Mouse (Mus musculus) CH12.LX (cell line): Measurements from ENCODE around the gene Serpinb9. TPM values are rescaled to one million over a fixed set of nuclear protein-coding genes. Genes with fewer than 3 reads are reported as not detected.

Experiments used
- DNase-seq: peaks from one replicate; pipeline ENCODE4 v3.0.0-alpha.2; 2013; ENCODE audit errors: extremely low read depth
- H3K27ac ChIP-seq: 2 replicates; pipeline ENCODE4 v1.5.1; 2012; ENCODE audit warnings: low read depth, mild to moderate bottlenecking, control low read depth, moderate library complexity; ENCODE audit not compliant: insufficient read depth
- H3K27me3 ChIP-seq: replicated peaks from 2 replicates; pipeline ENCODE3; 2012; ENCODE audit warnings: inconsistent platforms
- H3K36me3 ChIP-seq, 2 experiments: replicated peaks in 1 of 2; 2 replicates each; pipeline versions ENCODE3 to v1.6.1; 2012; ENCODE audit warnings: inconsistent platforms in 1 of 2, low read length in 1 of 2, mild to moderate bottlenecking in 1 of 2, mixed read lengths in 1 of 2, moderate library complexity in 1 of 2; ENCODE audit not compliant: control insufficient read depth in 1 of 2, insufficient read depth in 1 of 2
- H3K4me1 ChIP-seq, 2 experiments: 2 replicates each; pipeline ENCODE4 v1.6.1; 2012; ENCODE audit warnings: inconsistent platforms in 1 of 2, moderate library complexity in 1 of 2; ENCODE audit not compliant: insufficient read depth in 2 of 2, control insufficient read depth in 1 of 2
- H3K4me2 ChIP-seq: 2 replicates; pipeline ENCODE4 v1.6.1; 2012; ENCODE audit warnings: low read depth, mild to moderate bottlenecking, control low read depth; ENCODE audit not compliant: poor library complexity, insufficient read depth, severe bottlenecking
- H3K4me3 ChIP-seq, 3 experiments: fragments of 150-350 bp in 1 of 3; sonication (generic) in 1 of 3; replicated peaks in 1 of 3; 2 replicates each; pipeline versions ENCODE3 to v1.5.1; 2011 to 2012; ENCODE audit warnings: low read depth in 2 of 3, low read length in 2 of 3, mild to moderate bottlenecking in 2 of 3, moderate library complexity in 2 of 3, control low read depth in 1 of 3, improper control_type of control experiment in 1 of 3, inconsistent platforms in 1 of 3, mixed read lengths in 1 of 3; ENCODE audit not compliant: poor library complexity in 1 of 3
- H3K79me2 ChIP-seq: replicated peaks from 2 replicates; pipeline ENCODE4 v1.6.1; 2012; ENCODE audit warnings: mild to moderate bottlenecking, moderate library complexity; ENCODE audit not compliant: control insufficient read depth, poor library complexity, insufficient read depth, severe bottlenecking; ENCODE audit errors: extremely low read depth
- H3K9ac ChIP-seq: 2 replicates; pipeline ENCODE4 v1.6.1; 2012; ENCODE audit warnings: low read depth, mild to moderate bottlenecking, control low read depth, moderate library complexity; ENCODE audit not compliant: insufficient read depth
- H3K9me3 ChIP-seq: replicated peaks from 2 replicates; pipeline ENCODE3; 2012; ENCODE audit warnings: low read length, inconsistent platforms, mixed read lengths
- BHLHE40 ChIP-seq: IDR thresholded peaks from 2 replicates; pipeline ENCODE4 v1.6.1; 2011; ENCODE audit warnings: mild to moderate bottlenecking, low read depth, low read length, improper control_type of control experiment
- CHD2 ChIP-seq: IDR thresholded peaks from 2 replicates; pipeline ENCODE4 v1.6.1; 2011; ENCODE audit warnings: low read length, improper control_type of control experiment
- CTCF ChIP-seq, 2 experiments: IDR thresholded peaks in 1 of 2; conservative IDR thresholded peaks in 1 of 2; 2 replicates each; pipeline ENCODE4 v1.5.1; 2011 to 2012; ENCODE audit warnings: low read depth in 2 of 2, low read length in 2 of 2, improper control_type of control experiment in 1 of 2, inconsistent platforms in 1 of 2, mild to moderate bottlenecking in 1 of 2, moderate library complexity in 1 of 2
- EP300 ChIP-seq: IDR thresholded peaks from 2 replicates; pipeline ENCODE4 v1.6.1; 2011; ENCODE audit warnings: low read length, improper control_type of control experiment
- ETS1 ChIP-seq: conservative IDR thresholded peaks from 2 replicates; pipeline ENCODE4 v1.6.1; 2012; ENCODE audit warnings: low read depth, mild to moderate bottlenecking, inconsistent platforms, low read length, improper control_type of control experiment, moderate library complexity
- HCFC1 ChIP-seq: IDR thresholded peaks from 2 replicates; pipeline ENCODE4 v1.6.1; 2012; ENCODE audit warnings: low read depth, mild to moderate bottlenecking, inconsistent platforms, low read length, improper control_type of control experiment
- IRF4 ChIP-seq: IDR thresholded peaks from 2 replicates; pipeline ENCODE4 v1.6.1; 2014; ENCODE audit warnings: low read depth, mild to moderate bottlenecking, inconsistent platforms, low read length, improper control_type of control experiment
- JUN ChIP-seq: IDR thresholded peaks from 2 replicates; pipeline ENCODE4 v1.6.1; 2011; ENCODE audit warnings: low read depth, mild to moderate bottlenecking, low read length, improper control_type of control experiment, moderate library complexity; ENCODE audit not compliant: insufficient read depth
- JUND ChIP-seq: conservative IDR thresholded peaks from 2 replicates; pipeline ENCODE4 v1.6.1; 2011; ENCODE audit warnings: low read depth, low read length, improper control_type of control experiment
- KAT2A ChIP-seq: IDR thresholded peaks from 2 replicates; pipeline ENCODE4 v1.6.1; 2012; ENCODE audit warnings: low read length, improper control_type of control experiment, inconsistent platforms; ENCODE audit not compliant: insufficient replicate concordance
- MAFK ChIP-seq: IDR thresholded peaks from 2 replicates; pipeline ENCODE4 v1.6.1; 2011; ENCODE audit warnings: low read length, improper control_type of control experiment; ENCODE audit not compliant: insufficient replicate concordance
- MAZ ChIP-seq: IDR thresholded peaks from 2 replicates; pipeline ENCODE4 v1.6.1; 2012; ENCODE audit warnings: low read depth, mild to moderate bottlenecking, inconsistent platforms, low read length, improper control_type of control experiment, moderate library complexity
- MEF2A ChIP-seq: IDR thresholded peaks from 2 replicates; pipeline ENCODE4 v1.6.1; 2014; ENCODE audit warnings: low read depth, mild to moderate bottlenecking, inconsistent platforms, low read length, improper control_type of control experiment, borderline replicate concordance
- MXI1 ChIP-seq: IDR thresholded peaks from 2 replicates; pipeline ENCODE4 v1.6.1; 2011; ENCODE audit warnings: mild to moderate bottlenecking, low read depth, low read length, improper control_type of control experiment
- NELFE ChIP-seq: IDR thresholded peaks from 2 replicates; pipeline ENCODE4 v1.6.1; 2011; ENCODE audit warnings: low read depth, low read length, improper control_type of control experiment
- PAX5 ChIP-seq: IDR thresholded peaks from 2 replicates; pipeline ENCODE4 v1.6.1; 2012; ENCODE audit warnings: low read length, inconsistent platforms, mixed read lengths
- POLR2A ChIP-seq: IDR thresholded peaks from 2 replicates; pipeline ENCODE4 v1.6.1; 2011; ENCODE audit warnings: low read depth, mild to moderate bottlenecking, improper control_type of control experiment, low read length
- SIN3A ChIP-seq: IDR thresholded peaks from 2 replicates; pipeline ENCODE4 v1.6.1; 2012; ENCODE audit warnings: low read length, improper control_type of control experiment, inconsistent platforms
- SMC3 ChIP-seq: IDR thresholded peaks from 2 replicates; pipeline ENCODE4 v1.6.1; 2011; ENCODE audit warnings: low read depth, low read length, improper control_type of control experiment
- TBP ChIP-seq: conservative IDR thresholded peaks from 2 replicates; pipeline ENCODE4 v1.6.1; 2011; ENCODE audit warnings: low read depth, low read length, improper control_type of control experiment
- TCF12 ChIP-seq: IDR thresholded peaks from 2 replicates; pipeline ENCODE4 v1.6.1; 2014; ENCODE audit warnings: low read depth, mild to moderate bottlenecking, inconsistent platforms, low read length, improper control_type of control experiment
- UBTF ChIP-seq: IDR thresholded peaks from 2 replicates; pipeline ENCODE4 v1.6.1; 2012; ENCODE audit warnings: low read depth, mild to moderate bottlenecking, inconsistent platforms, low read length, improper control_type of control experiment, moderate library complexity
- USF2 ChIP-seq: conservative IDR thresholded peaks from 2 replicates; pipeline ENCODE4 v1.6.1; 2011; ENCODE audit warnings: low read depth, low read length, improper control_type of control experiment
- ZC3H11A ChIP-seq: IDR thresholded peaks from 2 replicates; pipeline ENCODE4 v1.6.1; 2012; ENCODE audit warnings: low read depth, mild to moderate bottlenecking, inconsistent platforms, low read length, improper control_type of control experiment
- ZKSCAN1 ChIP-seq: IDR thresholded peaks from 2 replicates; pipeline ENCODE4 v1.6.1; 2012; ENCODE audit warnings: low read depth, inconsistent platforms, low read length, improper control_type of control experiment, borderline replicate concordance
- ZMIZ1 ChIP-seq: IDR thresholded peaks from 2 replicates; pipeline ENCODE4 v1.6.1; 2012; ENCODE audit warnings: low read depth, mild to moderate bottlenecking, inconsistent platforms, low read length, improper control_type of control experiment
- ZNF384 ChIP-seq: IDR thresholded peaks from 2 replicates; pipeline ENCODE4 v1.6.1; 2012; ENCODE audit warnings: low read depth, low read length, improper control_type of control experiment, inconsistent platforms
- dilution Hi-C: fragments of 300-500 bp; cut with MboI; formaldehyde crosslinking; loops from 2 replicates; pipeline ENCODE4 v1.14.3; 2020; ENCODE audit warnings: low sequenced_read_pairs; ENCODE audit not compliant: extremely low pct_unique_long_range_greater_than_20kb, extremely low pct_ligation_motif_present
- in situ Hi-C: fragments of 300-500 bp; cut with MboI; formaldehyde crosslinking; loops from 3 replicates; pipeline ENCODE4 v1.14.3; 2019; ENCODE audit warnings: low sequenced_read_pairs, low pct_ligation_motif_present, low pct_unique_long_range_greater_than_20kb, mixed read lengths
- polyA plus RNA-seq: library from polyadenylated mRNA; unstranded; fragments of >175 nt; gene quantifications from 2 replicates; pipeline ENCODE4 v1.2.1, GENCODE M21; 2012; ENCODE audit warnings: low read depth; ENCODE audit not compliant: insufficient read length
- total RNA-seq, 2 experiments: library from RNA; depleted of rRNA; stranded (reverse); fragments of 300-350 nt in 1 of 2; fragments of >200 nt in 1 of 2; gene quantifications; 2 replicates each; pipeline ENCODE4 v1.2.3; 2012 to 2014

The Serpinb9 gene
- total and polyA plus RNA-seq, 3 experiments = 3.5 to 14.6 (median 12.1) TPM

- no peak for DNase-seq
These were observed 45.1 kb downstream of the Serpinb9 start for GRCm38 (mm10) chr13:33048187-33048586.

GRCm38 (mm10) chr13:33051697-33052096 lies 48.6 kb downstream of the Serpinb9 start:
- Histone ChIP-seq H3K36me3 (no peaks in the 10 kb centered on the region), H3K4me1 (peaks cover 0 to 4% of the 10 kb centered on the region in 2 experiments; a peak in 1 of 4 replicates)
- no peak for TF ChIP-seq ETS1
- no peak for TF ChIP-seq ZC3H11A
- TF ChIP-seq USF2 = no peak
- no peak for TF ChIP-seq UBTF
- no peak for TF ChIP-seq SMC3
- TF ChIP-seq ZMIZ1 = no peak
- TF ChIP-seq SIN3A = no peak
- no peak for TF ChIP-seq MXI1
- TF ChIP-seq HCFC1 = no peak
- no peak for TF ChIP-seq TCF12
- TF ChIP-seq TBP = no peak
- TF ChIP-seq ZNF384 = no peak
- no peak for TF ChIP-seq CTCF (conservative IDR thresholded peaks at IDR 0.05 in 1 of 2, IDR thresholded peaks at IDR 0.05 in 1 of 2; ENCODE audit: low read depth in 2 of 2, low read length in 2 of 2)
- TF ChIP-seq MEF2A = no peak
- TF ChIP-seq, all 38 proteins: peak for 0
- H3K27me3 ChIP-seq = no peaks in the 10 kb centered on the region
- no peaks in the 10 kb centered on the region for H3K9me3 ChIP-seq
- dilution Hi-C loops = no loop called here
- no peaks in the 10 kb centered on the region for H3K79me2 ChIP-seq
- DNase-seq = no peak
- no peak overlapping the region for H3K4me2 ChIP-seq
- H3K27ac ChIP-seq = no peak overlapping the region
- in situ Hi-C loops = no loop called here
- H3K9ac ChIP-seq = no peak overlapping the region
- no peak overlapping the region for H3K4me3 ChIP-seq

More at GRCm38 (mm10) chr13:33048187-33048586, 45.1 kb downstream of the Serpinb9 start:
- in situ Hi-C loops = no loop called here
- Histone ChIP-seq H3K36me3 (no peaks in the 10 kb centered on the region), H3K27ac (no peak overlapping the region), H3K9me3 (no peaks in the 10 kb centered on the region), H3K9ac (no peak overlapping the region), H3K4me3 (no peak overlapping the region), H3K4me2 (no peak overlapping the region)
- no peak for TF ChIP-seq EP300
- TF ChIP-seq BHLHE40 = no peak
- TF ChIP-seq USF2 = no peak
- TF ChIP-seq PAX5 = no peak
- no peak for TF ChIP-seq CHD2
- TF ChIP-seq MAZ = no peak
- TF ChIP-seq MAFK = no peak
- no peak for TF ChIP-seq NELFE
- TF ChIP-seq POLR2A = no peak
- no peak for TF ChIP-seq KAT2A
- TF ChIP-seq IRF4 = no peak
- no peak for TF ChIP-seq UBTF
- TF ChIP-seq MEF2A = no peak
- TF ChIP-seq JUND = no peak
- TF ChIP-seq JUN = no peak
- TF ChIP-seq ZKSCAN1 = no peak
- TF ChIP-seq, all 38 proteins: peak for 0
- dilution Hi-C loops = no loop called here
- Histone ChIP-seq H3K4me1 (peaks cover 0 to 4% of the 10 kb centered on the region in 2 experiments; a peak in 1 of 4 replicates), H3K79me2 (no peaks in the 10 kb centered on the region), H3K27me3 (no peaks in the 10 kb centered on the region)
